In the genomic region with DNA sequence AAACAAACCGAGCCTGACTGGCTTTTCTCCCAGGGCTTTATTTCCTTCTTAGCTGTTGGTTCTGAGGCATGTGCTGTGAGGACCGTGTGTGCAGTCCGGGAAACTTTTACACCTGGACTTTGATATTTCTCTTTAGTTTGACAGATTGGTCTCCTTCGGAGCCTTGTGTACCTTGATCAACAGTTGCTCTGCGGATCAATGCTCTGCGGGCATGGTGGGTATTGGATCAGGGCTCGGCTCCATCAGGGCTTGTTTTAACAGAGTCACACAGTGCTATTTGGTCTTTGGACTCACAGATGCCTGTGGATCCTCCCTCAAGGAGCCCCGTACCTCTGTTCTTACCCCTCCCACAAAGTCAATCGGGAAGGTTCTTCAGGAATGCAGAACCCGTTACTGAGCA, we compare ENCODE assay signal across 9 mouse cellular contexts. TPM values are rescaled to one million over a fixed set of nuclear protein-coding genes. Genes with fewer than 3 reads are reported as not detected.
DNase-seq lines count a peak whose midpoint lies in the region; ATAC-seq and TF ChIP-seq lines count a peak whose summit lies in the region.
"Had no signal": no experiment of that assay in that cellular context is flagged by ENCODE, and none has a peak within 500 bp of the region (broad histone marks: within the 10 kb centered on the region; RNA-seq: fewer than 3 reads in every experiment).

No protein-coding gene starts in this region.

- peak; percentile 73 for ATAC-seq in intestine, embryonic 16.5 days
- peak; percentile 62 for ATAC-seq in liver, postnatal 0 days
- ATAC-seq in megakaryocyte-erythroid progenitor cell, adult 5-6 weeks (replicated peaks; ENCODE audit: low FRiP score, low TSS enrichment, poor library complexity, severe bottlenecking), result no peak

- H3K4me2 ChIP-seq in intestine, embryonic 16.5 days (ENCODE audit: low read depth, low read length), result peak overlapping the region; percentile 74
- peak overlapping the region; percentile 64 for H3K4me2 ChIP-seq in liver, postnatal 0 days (ENCODE audit: low read depth, low read length)

- no peak overlapping the region for H3K27ac ChIP-seq in cerebellum, adult 2 months (ENCODE audit: insufficient read depth, low read length)
- no peak overlapping the region; the same call in 1 of the 2 replicates for H3K27ac ChIP-seq in embryonic facial prominence, embryonic 10.5 days (replicated peaks)
- H3K27ac ChIP-seq in intestine, embryonic 16.5 days (ENCODE audit: low read length), result no peak overlapping the region
- no peak overlapping the region for H3K27ac ChIP-seq in liver, postnatal 0 days (ENCODE audit: low read depth)

- no peaks in the 10 kb centered on the region for H3K27me3 ChIP-seq in cerebellum, adult 2 months (ENCODE audit: control insufficient read depth, insufficient read depth, low read length)
- H3K27me3 ChIP-seq in embryonic facial prominence, embryonic 10.5 days (replicated peaks; ENCODE audit: low read depth, poor library complexity, severe bottlenecking), result peaks cover 15% of the 10 kb centered on the region
- H3K27me3 ChIP-seq in intestine, embryonic 16.5 days (replicated peaks; ENCODE audit: control insufficient read depth, insufficient read depth, low read length), result no peaks in the 10 kb centered on the region
- no peaks in the 10 kb centered on the region for H3K27me3 ChIP-seq in liver, postnatal 0 days (ENCODE audit: insufficient read depth, low read length)

- TF ChIP-seq EP300 in liver, postnatal 0 days (IDR thresholded peaks at IDR 0.05; ENCODE audit: low read depth), result no peak

- TF ChIP-seq POLR2A in cerebellum, adult 2 months (IDR thresholded peaks at IDR 0.05; ENCODE audit: borderline replicate concordance, insufficient read depth, low read length), result no peak

- H3K9me3 ChIP-seq in embryonic facial prominence, embryonic 10.5 days, result no peaks in the 10 kb centered on the region
- no peaks in the 10 kb centered on the region for H3K9me3 ChIP-seq in intestine, embryonic 16.5 days (ENCODE audit: control insufficient read depth, low read length)
- H3K9me3 ChIP-seq in liver, postnatal 0 days (ENCODE audit: low read length), result no peaks in the 10 kb centered on the region

- WGBS in cerebellum, adult 2 months, result 57% methylated on average over 10 of the region's 10 CpGs
- WGBS in embryonic facial prominence, embryonic 10.5 days, result 71% methylated on average over 10 of the region's 10 CpGs
- 40% methylated on average over 10 of the region's 10 CpGs for WGBS in intestine, embryonic 16.5 days
- 50% methylated on average over 10 of the region's 10 CpGs for whole genome bisulfite sequencing in liver, postnatal 0 days (ENCODE audit: insufficient replicate concordance)

- no peaks in the 10 kb centered on the region for H3K36me3 ChIP-seq in embryonic facial prominence, embryonic 10.5 days (replicated peaks)
- no peaks in the 10 kb centered on the region for H3K36me3 ChIP-seq in intestine, embryonic 16.5 days (ENCODE audit: control insufficient read depth, insufficient read depth, low read length)
- no peaks in the 10 kb centered on the region for H3K36me3 ChIP-seq in liver, postnatal 0 days (replicated peaks; ENCODE audit: insufficient read depth, low read length)

- no peaks in the 10 kb centered on the region for H3K4me1 ChIP-seq in cerebellum, adult 2 months (ENCODE audit: control insufficient read depth, insufficient read depth, low read length)
- H3K4me1 ChIP-seq in embryonic facial prominence, embryonic 10.5 days, result 0 out of 2 replicates have a peak, but pooled peaks cover 5% of the 10 kb centered on the region
- peaks cover 6% of the 10 kb centered on the region; the same call in 1 of the 2 replicates for H3K4me1 ChIP-seq in intestine, embryonic 16.5 days (ENCODE audit: control insufficient read depth, insufficient read depth, low read length)
- 0 out of 2 replicates have a peak, but pooled peaks cover 4% of the 10 kb centered on the region for H3K4me1 ChIP-seq in liver, postnatal 0 days (ENCODE audit: insufficient read depth)

- H3K9ac ChIP-seq in intestine, embryonic 16.5 days (ENCODE audit: low read depth, low read length), result 0 out of 2 replicates have a peak overlapping the region, but pooled peaks have one; percentile 55
- H3K9ac ChIP-seq in liver, postnatal 0 days (replicated peaks), result no peak overlapping the region

- H3K4me3 ChIP-seq in cerebellum, adult 2 months (replicated peaks; ENCODE audit: insufficient read depth, low read depth, low read length), result peak overlapping the region; percentile 89
- peak overlapping the region; percentile 50 for H3K4me3 ChIP-seq in embryonic facial prominence, embryonic 10.5 days
- H3K4me3 ChIP-seq in intestine, embryonic 16.5 days (ENCODE audit: low read length), result peak overlapping the region; percentile 46
- H3K4me3 ChIP-seq in liver, postnatal 0 days (ENCODE audit: low read depth, low read length), result no peak overlapping the region

- TF ChIP-seq CTCF in cerebellum, adult 2 months (IDR thresholded peaks at IDR 0.05; ENCODE audit: borderline replicate concordance, insufficient read depth, low read depth, low read length), result no peak
- no peak for TF ChIP-seq CTCF in liver, postnatal 0 days (IDR thresholded peaks at IDR 0.05; ENCODE audit: low read depth)

- DNase-seq in cerebellum, adult 2 months, result no peak
- no peak for DNase-seq in cerebellum, postnatal 10 days
- DNase-seq in embryonic facial prominence, embryonic 10.5 days (ENCODE audit: low spot score), result no peak
- DNase-seq in liver, postnatal 0 days, result peak; percentile 26
- DNase-seq in cerebellum, postnatal 36 days, result no peak
- DNase-seq in cerebellum, adult 8-10 months, result no peak

RNA-seq across cellular contexts. Expression of gene Sult6b2, which starts 9.7 kb away (rescaled TPM):
- 0.38 and 0.44 TPM in 2 replicates for polyA plus RNA-seq in cerebellum, adult 2 months (2012; rRNA removed)
- polyA plus RNA-seq in embryonic facial prominence, embryonic 10.5 days (2016; fragmentation: Nextera tagmentation; extraction: Ambion mirVana), result not detected in 2 replicates
- polyA plus RNA-seq in intestine, embryonic 16.5 days (2015; fragmentation: Nextera tagmentation; extraction: Ambion mirVana), result 49.8 and 76.7 TPM in 2 replicates
- not detected in 2 replicates for polyA plus RNA-seq in liver, postnatal 0 days (2015; fragmentation: Nextera tagmentation; extraction: Ambion mirVana)
- total RNA-seq in megakaryocyte-erythroid progenitor cell, adult 5-6 weeks (2014; fragmentation: Nextera tagmentation), result not detected in 2 replicates
- total RNA-seq in megakaryocyte-erythroid progenitor cell, adult 5-6 weeks (2017), result not detected in 2 replicates
- total RNA-seq: adrenal gland, adult 8-10 months had no signal

RNA-seq across cellular contexts. Expression of gene Cmas, which starts 57.5 kb away (rescaled TPM):
- 84.3 and 90.4 TPM in 2 replicates for polyA plus RNA-seq in cerebellum, adult 2 months (2012; rRNA removed)
- 65.6 and 68.3 TPM in 2 replicates for polyA plus RNA-seq in embryonic facial prominence, embryonic 10.5 days (2016; fragmentation: Nextera tagmentation; extraction: Ambion mirVana)
- polyA plus RNA-seq in intestine, embryonic 16.5 days (2015; fragmentation: Nextera tagmentation; extraction: Ambion mirVana), result 145 and 153 TPM in 2 replicates
- polyA plus RNA-seq in liver, postnatal 0 days (2015; fragmentation: Nextera tagmentation; extraction: Ambion mirVana), result 107 and 121 TPM in 2 replicates
- total RNA-seq in megakaryocyte-erythroid progenitor cell, adult 5-6 weeks (2014; fragmentation: Nextera tagmentation), result 56.9 and 59.1 TPM in 2 replicates
- 49.5 and 84.8 TPM in 2 replicates for total RNA-seq in megakaryocyte-erythroid progenitor cell, adult 5-6 weeks (2017)

Comparison
In these comparisons a context has a peak if more than half of its experiments do, and no peak if none do; other contexts are left out.
1. RNA of gene Sult6b2, which starts 9.7 kb away (polyA plus RNA-seq): 49.8 to 76.7 TPM in intestine, embryonic 16.5 days; 0.38 to 0.44 TPM in cerebellum, adult 2 months, not detected in liver, postnatal 0 days and not detected in embryonic facial prominence, embryonic 10.5 days; every median in the first group is over 10 times any median in the second.